Mouse (Mus musculus): ENCODE measurements at regions not wholly inside any gene's neighbourhood (a gene's known extent, or its start where the extent isn't known, plus 50 kb on each side); places are given as distances from the start of the nearest gene placed in this dataset.
A peak's percentile ranks its signal among the peaks of the same experiment; 100 is the strongest.

DNA sequence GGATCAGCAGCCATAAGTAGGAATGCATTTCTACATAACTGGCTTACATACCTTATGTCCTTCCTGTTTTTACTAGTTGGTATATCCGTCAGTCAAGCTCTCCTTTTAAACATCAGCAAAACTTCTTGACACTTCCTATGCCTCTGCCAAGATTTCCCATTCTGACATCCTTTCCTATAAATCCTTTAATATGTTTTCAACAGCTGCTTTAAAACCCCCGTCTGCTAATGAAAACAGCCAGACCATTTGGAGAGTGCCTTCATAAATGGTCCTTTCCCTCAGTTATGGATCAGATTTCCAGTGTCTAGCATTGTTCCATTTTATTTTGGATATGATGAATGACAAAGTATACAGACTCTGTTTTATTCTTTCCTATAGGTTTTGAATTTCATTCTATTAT is 270.7 kb upstream of the Rgmb start:
- no peak for DNase-seq

- DNase-seq, result no peak
Measured at GRCm38 (mm10) chr17:16092952-16093351, 262.1 kb upstream of the Rgmb start.

GRCm38 (mm10) chr17:16089619-16090280 is 258.9 kb upstream of the Rgmb start:
- no peak for DNase-seq

- DNase-seq, result peak; percentile 11 to 19
Measured at GRCm38 (mm10) chr17:16088879-16089618, 258.2 kb upstream of the Rgmb start.

GRCm38 (mm10) chr17:16087046-16087445 is 256.2 kb upstream of the Rgmb start:
- DNase-seq, result no peak

GRCm38 (mm10) chr17:16082842-16083241 is 252.0 kb upstream of the Rgmb start:
- DNase-seq, result no peak

GRCm38 (mm10) chr17:16078549-16078948 is 247.7 kb upstream of the Rgmb start:
- DNase-seq, result no peak

GRCm38 (mm10) chr17:16069334-16069733 is 238.5 kb upstream of the Rgmb start:
- no peak for DNase-seq

DNA sequence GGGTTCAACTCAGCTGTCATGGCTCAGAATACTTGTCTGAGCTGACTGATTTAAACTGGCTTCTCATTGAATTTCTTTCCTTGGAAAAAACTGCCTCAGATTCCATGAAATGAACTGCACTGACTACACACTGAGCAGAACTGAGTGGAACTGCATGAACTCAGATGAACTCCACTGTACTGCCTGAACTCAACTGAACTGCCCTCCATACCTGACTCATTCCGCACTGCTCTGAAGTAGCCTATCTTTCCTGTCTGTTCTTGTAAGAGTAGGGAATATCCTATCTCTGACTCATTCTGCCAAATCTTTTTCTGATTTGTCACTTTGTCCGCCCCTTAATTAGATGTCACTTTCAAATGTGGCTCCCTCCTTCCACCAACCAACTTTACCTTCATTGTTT is 237.0 kb upstream of the Rgmb start:
- DNase-seq, result no peak

DNA sequence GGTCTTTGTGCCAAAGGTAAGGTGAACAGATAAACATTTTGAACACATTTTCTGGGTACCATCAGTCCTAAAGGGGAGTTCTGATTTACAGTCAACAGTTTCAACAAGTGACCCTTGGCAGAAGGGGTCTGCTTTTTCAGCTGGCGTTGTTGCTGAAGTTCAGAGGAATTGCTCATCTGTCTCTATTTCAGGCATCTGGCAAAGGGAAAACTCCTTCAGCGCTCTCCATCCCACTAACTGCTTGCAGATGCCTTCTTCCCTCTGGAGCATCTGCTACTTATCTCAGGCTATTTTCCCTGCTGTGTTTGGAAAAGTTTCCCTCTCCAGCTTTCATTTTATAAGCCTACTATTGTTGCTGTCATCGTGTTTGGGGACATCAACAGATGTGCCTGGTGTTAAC is 223.6 kb upstream of the Rgmb start:
- DNase-seq, result peak in 1 of 2 experiments; percentile 2

DNA sequence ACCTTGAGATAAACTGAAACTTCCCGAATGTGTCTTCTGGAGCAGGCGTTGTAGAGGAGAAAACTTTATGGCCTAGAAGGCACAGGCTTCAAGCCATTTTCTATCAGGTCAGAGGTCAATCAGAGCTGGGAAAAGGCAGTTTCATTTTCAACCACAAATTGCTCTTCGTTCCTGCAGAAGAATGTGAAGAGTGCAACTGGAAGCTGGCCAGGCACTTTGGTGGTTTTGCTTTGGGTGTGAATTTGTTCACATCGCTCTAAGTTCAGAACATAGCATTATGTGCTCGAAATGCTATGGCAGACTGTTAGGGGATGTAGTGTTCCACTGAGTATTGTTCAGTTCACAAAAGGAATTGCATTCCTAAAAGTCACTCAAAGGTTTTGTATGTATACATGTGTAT is 220.9 kb upstream of the Rgmb start:
- no peak for DNase-seq

GRCm38 (mm10) chr17:16041542-16042251 is 210.9 kb upstream of the Rgmb start:
- DNase-seq, result no peak

GRCm38 (mm10) chr17:16027989-16028388 is 197.2 kb upstream of the Rgmb start:
- DNase-seq, result no peak

- DNase-seq, result no peak
Measured at GRCm38 (mm10) chr17:16004871-16005575, 174.2 kb upstream of the Rgmb start.

DNA sequence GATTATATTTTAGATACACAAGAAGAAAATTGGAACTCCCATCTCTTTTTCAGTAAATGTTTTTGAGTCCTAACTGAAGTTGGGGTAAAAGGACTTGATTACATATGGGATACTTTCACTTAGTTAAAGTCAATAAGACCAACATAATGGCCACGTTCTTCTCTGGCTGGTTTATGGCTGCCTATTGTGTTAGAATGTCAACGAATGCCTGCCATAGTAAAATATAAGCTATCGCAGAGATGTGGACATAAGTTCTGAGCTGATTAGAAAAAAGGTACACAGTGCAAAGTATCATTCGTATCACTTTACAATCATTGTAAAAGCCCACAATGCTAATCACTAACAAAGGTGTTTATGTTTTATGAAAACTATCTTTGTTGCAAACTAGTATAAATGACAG is 173.2 kb upstream of the Rgmb start:
- DNase-seq, result no peak

DNA sequence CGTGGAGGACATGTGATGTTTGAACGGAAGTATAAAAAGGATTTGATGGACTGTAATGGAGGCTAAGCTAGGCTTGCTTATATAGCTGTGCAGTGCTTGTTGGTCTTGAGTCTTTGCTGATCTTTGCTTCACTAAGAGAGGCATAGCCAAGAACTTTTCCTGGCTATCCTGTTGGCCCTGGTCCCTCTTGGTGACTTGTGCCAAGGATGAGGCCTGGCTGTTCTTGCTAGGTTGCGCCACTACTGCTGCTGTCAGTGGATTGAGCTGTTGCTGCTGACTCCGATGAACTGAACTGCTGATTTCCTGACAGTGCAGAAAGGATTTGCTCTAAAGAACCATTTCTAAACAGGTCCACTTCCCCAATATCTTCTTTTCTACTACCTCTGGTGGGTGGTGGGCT is 167.9 kb upstream of the Rgmb start:
- peak; percentile 21 to 22 for DNase-seq

DNA sequence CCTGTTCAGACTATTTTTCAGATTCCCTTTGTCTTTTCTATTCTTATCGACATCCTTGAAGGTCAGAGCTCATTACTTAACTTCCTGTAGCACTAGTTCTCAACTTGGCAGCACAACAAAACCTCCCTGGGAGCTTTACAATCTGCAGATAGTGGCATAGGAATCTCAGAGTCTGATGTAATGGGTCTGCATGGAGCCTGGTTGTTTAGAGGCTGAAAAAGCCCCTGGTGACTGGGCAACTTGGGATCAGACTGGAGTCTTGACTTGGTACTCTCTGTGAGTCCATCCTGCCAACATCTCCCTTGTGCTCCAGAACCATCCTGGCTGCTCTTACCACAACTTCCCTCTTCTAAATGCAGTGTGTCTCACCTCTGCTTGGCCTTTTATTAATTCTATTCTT is 166.4 kb upstream of the Rgmb start:
- DNase-seq, result no peak

DNA sequence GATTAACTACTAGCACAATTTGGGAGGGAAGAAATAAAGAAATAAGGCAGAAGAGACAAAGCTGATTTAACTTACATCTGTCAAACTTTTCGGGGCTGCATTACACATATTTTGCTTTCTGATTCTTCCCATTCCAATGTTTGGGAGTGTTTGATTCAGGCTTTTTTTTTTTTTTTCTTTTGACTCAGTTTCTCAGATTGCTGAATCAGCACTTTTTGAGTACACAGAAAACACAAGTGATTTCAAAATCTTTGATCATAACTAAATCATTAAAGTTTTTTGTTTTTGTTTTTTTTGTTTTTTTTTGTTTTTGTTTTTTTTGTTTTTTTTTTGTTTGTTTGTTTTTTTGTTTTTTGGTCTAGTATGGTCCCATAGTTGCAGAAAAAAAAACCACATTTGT is 164.7 kb upstream of the Rgmb start:
- DNase-seq, result no peak

GRCm38 (mm10) chr17:15993361-15994287 is 162.8 kb upstream of the Rgmb start:
- peak; percentile 19 to 25 for DNase-seq

GRCm38 (mm10) chr17:15991916-15992315 is 161.1 kb upstream of the Rgmb start:
- DNase-seq, result no peak

GRCm38 (mm10) chr17:15990303-15990702 is 159.5 kb upstream of the Rgmb start:
- peak; percentile 24 to 52 for DNase-seq

- no peak for DNase-seq
Measured at GRCm38 (mm10) chr17:15981558-15981957, 150.7 kb upstream of the Rgmb start.
